Mouse (Mus musculus) lung, postnatal 4 days (tissue): Measurements from ENCODE around the gene Tas2r124.

Experiments
- DNase-seq, 2 experiments: peaks; one replicate each; pipeline ENCODE4 v3.0.0; 2021

The Tas2r124 gene

GRCm38 (mm10) chr6:132754430-132754829 is at the start of gene Tas2r124:
Gene Tas2r124, plus strand, starts transcription at chr6:132754730.
- no peak for DNase-seq

- DNase-seq: no peak
Measured at GRCm38 (mm10) chr6:132711828-132712227, 42.7 kb upstream of the Tas2r124 start, which contains the start of gene Tas2r122. Gene Tas2r122, minus strand, starts transcription at chr6:132711928.

- no peak for DNase-seq
Measured at GRCm38 (mm10) chr6:132737935-132738334, 16.6 kb upstream of the Tas2r124 start, which contains the start of gene Tas2r115. Gene Tas2r115, minus strand, starts transcription at chr6:132738035.

- no peak for DNase-seq
Measured at GRCm38 (mm10) chr6:132750206-132750605, 4.3 kb upstream of the Tas2r124 start.

- no peak for DNase-seq
Measured at GRCm38 (mm10) chr6:132761831-132762230, 7.3 kb downstream of the Tas2r124 start, which contains the start of gene Tas2r102. Gene Tas2r102, plus strand, starts transcription at chr6:132762131.

- no peak for DNase-seq
Measured at GRCm38 (mm10) chr6:132778062-132778461, 23.5 kb downstream of the Tas2r124 start, which contains the start of gene Tas2r136. Gene Tas2r136, minus strand, starts transcription at chr6:132778162.

GRCm38 (mm10) chr6:132795393-132795792 is 40.9 kb downstream of the Tas2r124 start:
- no peak for DNase-seq

- DNase-seq: no peak
Measured at GRCm38 (mm10) chr6:132802518-132802917, 48.0 kb downstream of the Tas2r124 start, which contains the start of gene Tas2r117. Gene Tas2r117, plus strand, starts transcription at chr6:132802818.
